Mouse (Mus musculus): Measurements from ENCODE around the gene Ppp3ca.

Gene Ppp3ca

GRCm38 (mm10) chr3:136763717-136764270 is 93.9 kb downstream of the Ppp3ca start:
- no peak for DNase-seq (ENCODE audit: low read depth, low spot score)

- no peak for DNase-seq (ENCODE audit: low read depth, low spot score)
Observed at GRCm38 (mm10) chr3:136765569-136765968, 95.6 kb downstream of the Ppp3ca start.

GRCm38 (mm10) chr3:136768775-136769485 is 99.0 kb downstream of the Ppp3ca start:
- DNase-seq (ENCODE audit: low read depth, low spot score): no peak

GRCm38 (mm10) chr3:136769486-136769882 is 99.6 kb downstream of the Ppp3ca start:
- no peak for DNase-seq (ENCODE audit: low read depth, low spot score)

GRCm38 (mm10) chr3:136771700-136772099 is 101.8 kb downstream of the Ppp3ca start:
- DNase-seq (ENCODE audit: low read depth, low spot score): no peak

GRCm38 (mm10) chr3:136773217-136773616 is 103.3 kb downstream of the Ppp3ca start:
- DNase-seq (ENCODE audit: low read depth, low spot score): no peak

- no peak for DNase-seq (ENCODE audit: low read depth, low spot score)
Observed at GRCm38 (mm10) chr3:136774196-136774595, 104.3 kb downstream of the Ppp3ca start.

GRCm38 (mm10) chr3:136776525-136776924 is 106.6 kb downstream of the Ppp3ca start:
- DNase-seq (ENCODE audit: low read depth, low spot score): no peak

GRCm38 (mm10) chr3:136777380-136777779 is 107.5 kb downstream of the Ppp3ca start:
- no peak for DNase-seq (ENCODE audit: low read depth, low spot score)

GRCm38 (mm10) chr3:136777787-136778216 is 107.9 kb downstream of the Ppp3ca start:
- DNase-seq (ENCODE audit: low read depth, low spot score): no peak

- no peak for DNase-seq (ENCODE audit: low read depth, low spot score)
Observed at GRCm38 (mm10) chr3:136780321-136780720, 110.4 kb downstream of the Ppp3ca start.

GRCm38 (mm10) chr3:136782058-136782457 is 112.1 kb downstream of the Ppp3ca start:
- DNase-seq (ENCODE audit: low read depth, low spot score): no peak

GRCm38 (mm10) chr3:136785686-136786085 is 115.8 kb downstream of the Ppp3ca start:
- no peak for DNase-seq (ENCODE audit: low read depth, low spot score)

- no peak for DNase-seq (ENCODE audit: low read depth, low spot score)
Observed at GRCm38 (mm10) chr3:136790261-136790871, 120.4 kb downstream of the Ppp3ca start.

GRCm38 (mm10) chr3:136791404-136791803 is 121.5 kb downstream of the Ppp3ca start:
- DNase-seq (ENCODE audit: low read depth, low spot score): no peak

GRCm38 (mm10) chr3:136791946-136792345 is 122.0 kb downstream of the Ppp3ca start:
- no peak for DNase-seq (ENCODE audit: low read depth, low spot score)

GRCm38 (mm10) chr3:136793411-136793810 is 123.5 kb downstream of the Ppp3ca start:
- DNase-seq (ENCODE audit: low read depth, low spot score): no peak

GRCm38 (mm10) chr3:136794426-136795217 is 124.7 kb downstream of the Ppp3ca start:
- DNase-seq (ENCODE audit: low read depth, low spot score): no peak

- DNase-seq (ENCODE audit: low read depth, low spot score): no peak
Observed at GRCm38 (mm10) chr3:136798896-136799295, 129.0 kb downstream of the Ppp3ca start.

- DNase-seq (ENCODE audit: low read depth, low spot score): no peak
Observed at GRCm38 (mm10) chr3:136802595-136802994, 132.7 kb downstream of the Ppp3ca start.

- no peak for DNase-seq (ENCODE audit: low read depth, low spot score)
Observed at GRCm38 (mm10) chr3:136805897-136806296, 136.0 kb downstream of the Ppp3ca start.

- no peak for DNase-seq (ENCODE audit: low read depth, low spot score)
Observed at GRCm38 (mm10) chr3:136810271-136810670, 140.3 kb downstream of the Ppp3ca start.
